Mouse (Mus musculus): ENCODE data around the gene Enkd1. TPM values are rescaled to one million over a fixed set of nuclear protein-coding genes. Genes with fewer than 3 reads are reported as not detected.

Gene Enkd1
- polyA plus RNA-seq, 1 experiment from 2014 or later: 31.2 TPM

DNA sequence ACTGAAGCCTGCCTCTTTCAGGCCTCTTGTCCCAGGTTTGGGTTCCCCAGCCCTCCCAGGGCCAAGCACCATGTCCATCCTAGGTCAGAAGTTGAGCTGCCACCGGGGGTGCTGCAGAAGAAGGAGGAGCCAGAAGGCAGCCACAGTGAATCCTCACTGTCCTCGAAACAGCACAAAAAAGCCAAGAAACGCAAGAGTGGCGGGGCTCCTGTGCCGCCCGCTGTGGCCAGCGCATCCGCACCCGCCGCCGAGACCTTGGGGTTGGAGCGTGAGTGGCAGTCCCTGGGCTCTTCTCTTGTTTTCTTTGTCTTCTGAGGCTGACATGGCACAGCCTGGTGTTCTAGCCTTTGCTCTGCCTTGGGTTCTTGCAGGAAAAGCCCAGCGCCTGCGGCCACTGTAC, 1.3 kb upstream of the Enkd1 start:
- H3K27me3 ChIP-seq (ENCODE audit: control insufficient read depth, insufficient read depth, low read length): no peaks in the 10 kb centered on the region
- WGBS: 73% methylated on average over 14 of the region's 14 CpGs
- H3K9ac ChIP-seq (replicated peaks; ENCODE audit: low read length): no peak overlapping the region
- DNase-seq (ENCODE audit: low spot score) (no peak), ATAC-seq (replicated peaks; ENCODE audit: insufficient number of reproducible peaks, low FRiP score, low TSS enrichment, low read depth) (no peak)
- H3K4me1 ChIP-seq (ENCODE audit: control insufficient read depth, insufficient read depth, low read length): peaks cover 6% of the 10 kb centered on the region
- H3K9me3 ChIP-seq (replicated peaks; ENCODE audit: control insufficient read depth, low read length): no peaks in the 10 kb centered on the region
- H3K27ac ChIP-seq (replicated peaks; ENCODE audit: low read depth, low read length): no peak overlapping the region
- H3K4me3 ChIP-seq (ENCODE audit: low read depth, low read length): no peak overlapping the region
- no peak overlapping the region for H3K4me2 ChIP-seq (ENCODE audit: low read depth, low read length)
- no peaks in the 10 kb centered on the region for H3K36me3 ChIP-seq (replicated peaks; ENCODE audit: control insufficient read depth, insufficient read depth, low read depth, low read length)

DNA sequence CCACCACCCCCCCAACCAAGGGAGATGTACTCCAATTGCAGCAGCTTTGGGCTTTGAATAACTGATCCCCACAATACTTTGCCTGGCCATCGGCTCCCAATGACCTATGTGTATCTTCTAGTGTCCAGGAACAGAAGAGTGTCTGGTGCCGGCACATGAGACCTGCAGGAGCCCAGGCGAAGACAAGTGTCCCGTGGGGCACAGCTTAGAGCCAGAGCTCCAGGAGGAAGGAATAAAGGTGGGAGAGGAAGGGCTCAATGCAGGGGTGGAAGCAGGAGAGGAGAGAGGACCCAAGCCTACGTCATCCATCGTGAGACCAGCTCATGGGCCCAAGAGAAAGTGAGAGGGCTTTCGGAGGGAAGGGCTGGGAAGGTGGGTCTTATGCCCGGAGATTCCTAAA, 665 bp upstream of the Enkd1 start:
- DNase-seq (ENCODE audit: low spot score): no peak
- Histone ChIP-seq H3K9ac (replicated peaks; ENCODE audit: low read length) (no peak overlapping the region), H3K27me3 (ENCODE audit: control insufficient read depth, insufficient read depth, low read length) (no peaks in the 10 kb centered on the region), H3K27ac (replicated peaks; ENCODE audit: low read depth, low read length) (no peak overlapping the region), H3K4me2 (ENCODE audit: low read depth, low read length) (no peak overlapping the region), H3K4me1 (ENCODE audit: control insufficient read depth, insufficient read depth, low read length) (peaks cover 6% of the 10 kb centered on the region), H3K4me3 (ENCODE audit: low read depth, low read length) (no peak overlapping the region), H3K36me3 (replicated peaks; ENCODE audit: control insufficient read depth, insufficient read depth, low read depth, low read length) (no peaks in the 10 kb centered on the region), H3K9me3 (replicated peaks; ENCODE audit: control insufficient read depth, low read length) (no peaks in the 10 kb centered on the region)
- 90% methylated on average over 8 of the region's 8 CpGs for WGBS
- ATAC-seq (replicated peaks; ENCODE audit: insufficient number of reproducible peaks, low FRiP score, low TSS enrichment, low read depth): no peak

- no peaks in the 10 kb centered on the region for H3K27me3 ChIP-seq (ENCODE audit: control insufficient read depth, insufficient read depth, low read length)
- peaks cover 3% of the 10 kb centered on the region for H3K36me3 ChIP-seq (replicated peaks; ENCODE audit: control insufficient read depth, insufficient read depth, low read depth, low read length)
- no peak overlapping the region for H3K9ac ChIP-seq (replicated peaks; ENCODE audit: low read length)
- WGBS: 81% methylated on average over 12 of the region's 12 CpGs
- H3K4me3 ChIP-seq (ENCODE audit: low read depth, low read length): peak overlapping the region; percentile 78; the same call in 1 of the 2 replicates
- peaks cover 9% of the 10 kb centered on the region for H3K4me1 ChIP-seq (ENCODE audit: control insufficient read depth, insufficient read depth, low read length)
- ATAC-seq (replicated peaks; ENCODE audit: insufficient number of reproducible peaks, low FRiP score, low TSS enrichment, low read depth) (no peak), DNase-seq (ENCODE audit: low spot score) (no peak)
- H3K4me2 ChIP-seq (ENCODE audit: low read depth, low read length): peak overlapping the region; percentile 88
- no peaks in the 10 kb centered on the region for H3K9me3 ChIP-seq (replicated peaks; ENCODE audit: control insufficient read depth, low read length)
- no peak overlapping the region for H3K27ac ChIP-seq (replicated peaks; ENCODE audit: low read depth, low read length)
These were observed 1.6 kb downstream of the Enkd1 start for GRCm38 (mm10) chr8:105706426-105706825.

GRCm38 (mm10) chr8:105704955-105705354, 3.1 kb downstream of the Enkd1 start:
- Histone ChIP-seq H3K27ac (replicated peaks; ENCODE audit: low read depth, low read length) (no peak overlapping the region), H3K27me3 (ENCODE audit: control insufficient read depth, insufficient read depth, low read length) (no peaks in the 10 kb centered on the region), H3K4me2 (ENCODE audit: low read depth, low read length) (no peak overlapping the region), H3K9me3 (replicated peaks; ENCODE audit: control insufficient read depth, low read length) (no peaks in the 10 kb centered on the region), H3K4me1 (ENCODE audit: control insufficient read depth, insufficient read depth, low read length) (peaks cover 12% of the 10 kb centered on the region), H3K9ac (replicated peaks; ENCODE audit: low read length) (no peak overlapping the region), H3K36me3 (replicated peaks; ENCODE audit: control insufficient read depth, insufficient read depth, low read depth, low read length) (peaks cover 3% of the 10 kb centered on the region), H3K4me3 (ENCODE audit: low read depth, low read length) (no peak overlapping the region)
- no peak for DNase-seq (ENCODE audit: low spot score)
- WGBS: 91% methylated on average over 6 of the region's 6 CpGs
- no peak for ATAC-seq (replicated peaks; ENCODE audit: insufficient number of reproducible peaks, low FRiP score, low TSS enrichment, low read depth)

DNA sequence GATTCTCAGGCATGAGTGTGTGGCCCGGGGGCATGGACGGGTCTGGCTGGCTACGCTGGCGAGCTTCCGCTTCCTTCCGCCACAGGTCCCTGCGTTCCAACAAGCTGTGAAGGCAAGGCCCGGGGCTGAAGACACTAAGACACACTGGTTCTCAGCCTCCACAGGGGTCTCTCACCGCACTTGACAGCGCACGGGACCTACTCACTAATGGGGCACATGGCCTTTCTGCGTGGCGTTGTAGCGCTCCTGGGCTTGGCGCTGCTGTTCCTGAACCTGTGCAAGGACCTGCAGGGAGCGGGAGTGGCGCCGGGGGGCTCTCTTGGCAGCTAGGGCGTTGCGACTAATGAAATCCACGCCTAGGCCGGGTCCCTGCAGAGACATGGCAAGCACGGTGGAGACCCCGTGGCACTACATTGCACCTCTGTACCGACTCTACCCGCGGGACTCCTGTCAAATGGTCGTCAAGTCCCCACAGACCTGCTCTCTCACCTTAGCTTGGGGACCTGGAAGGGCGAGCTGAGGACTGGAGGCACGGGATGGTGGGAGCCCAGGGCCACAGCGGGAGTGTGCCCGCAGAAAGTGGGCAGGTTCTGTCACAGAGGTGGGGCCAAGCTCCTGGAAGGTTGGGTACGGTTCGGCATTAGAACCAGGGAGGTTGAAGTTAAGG, 3.7 kb downstream of the Enkd1 start:
- H3K4me2 ChIP-seq (ENCODE audit: low read depth, low read length): no peak overlapping the region
- peaks cover 13% of the 10 kb centered on the region for H3K4me1 ChIP-seq (ENCODE audit: control insufficient read depth, insufficient read depth, low read length)
- H3K9me3 ChIP-seq (replicated peaks; ENCODE audit: control insufficient read depth, low read length): no peaks in the 10 kb centered on the region
- peaks cover 3% of the 10 kb centered on the region for H3K36me3 ChIP-seq (replicated peaks; ENCODE audit: control insufficient read depth, insufficient read depth, low read depth, low read length)
- no peak overlapping the region for H3K27ac ChIP-seq (replicated peaks; ENCODE audit: low read depth, low read length)
- no peaks in the 10 kb centered on the region for H3K27me3 ChIP-seq (ENCODE audit: control insufficient read depth, insufficient read depth, low read length)
- DNase-seq (ENCODE audit: low spot score) (no peak), ATAC-seq (replicated peaks; ENCODE audit: insufficient number of reproducible peaks, low FRiP score, low TSS enrichment, low read depth) (no peak)
- no peak overlapping the region for H3K9ac ChIP-seq (replicated peaks; ENCODE audit: low read length)
- 92% methylated on average over 34 of the region's 34 CpGs for WGBS
- H3K4me3 ChIP-seq (ENCODE audit: low read depth, low read length): no peak overlapping the region

- Histone ChIP-seq H3K4me2 (ENCODE audit: low read depth, low read length) (no peak overlapping the region), H3K4me3 (ENCODE audit: low read depth, low read length) (no peak overlapping the region), H3K9ac (replicated peaks; ENCODE audit: low read length) (no peak overlapping the region), H3K4me1 (ENCODE audit: control insufficient read depth, insufficient read depth, low read length) (peaks cover 13% of the 10 kb centered on the region), H3K27me3 (ENCODE audit: control insufficient read depth, insufficient read depth, low read length) (no peaks in the 10 kb centered on the region), H3K9me3 (replicated peaks; ENCODE audit: control insufficient read depth, low read length) (no peaks in the 10 kb centered on the region), H3K36me3 (replicated peaks; ENCODE audit: control insufficient read depth, insufficient read depth, low read depth, low read length) (peaks cover 3% of the 10 kb centered on the region), H3K27ac (replicated peaks; ENCODE audit: low read depth, low read length) (no peak overlapping the region)
- DNase-seq (ENCODE audit: low spot score): no peak
- ATAC-seq (replicated peaks; ENCODE audit: insufficient number of reproducible peaks, low FRiP score, low TSS enrichment, low read depth): no peak
- WGBS: 90% methylated on average over 24 of the region's 24 CpGs
These were observed 5.1 kb downstream of the Enkd1 start for GRCm38 (mm10) chr8:105702731-105703415.

GRCm38 (mm10) chr8:105702001-105702401, 6.0 kb downstream of the Enkd1 start:
- Histone ChIP-seq H3K27me3 (ENCODE audit: control insufficient read depth, insufficient read depth, low read length) (no peaks in the 10 kb centered on the region), H3K4me1 (ENCODE audit: control insufficient read depth, insufficient read depth, low read length) (peaks cover 12% of the 10 kb centered on the region), H3K27ac (replicated peaks; ENCODE audit: low read depth, low read length) (no peak overlapping the region), H3K4me3 (ENCODE audit: low read depth, low read length) (peak overlapping the region; percentile 57), H3K9me3 (replicated peaks; ENCODE audit: control insufficient read depth, low read length) (no peaks in the 10 kb centered on the region), H3K4me2 (ENCODE audit: low read depth, low read length) (peak overlapping the region; percentile 87), H3K9ac (replicated peaks; ENCODE audit: low read length) (peak overlapping the region; percentile 46; the same call in 1 of the 2 replicates), H3K36me3 (replicated peaks; ENCODE audit: control insufficient read depth, insufficient read depth, low read depth, low read length) (peaks cover 3% of the 10 kb centered on the region)
- DNase-seq (ENCODE audit: low spot score): no peak
- peak; percentile 4 for ATAC-seq (replicated peaks; ENCODE audit: insufficient number of reproducible peaks, low FRiP score, low TSS enrichment, low read depth)
- whole genome bisulfite sequencing: 43% methylated on average over 18 of the region's 18 CpGs
